Mouse (Mus musculus): ENCODE measurements at regions not wholly inside any gene's neighbourhood (a gene's known extent, or its start where the extent isn't known, plus 50 kb on each side); places are given as distances from the start of the nearest gene placed in this dataset.

DNA sequence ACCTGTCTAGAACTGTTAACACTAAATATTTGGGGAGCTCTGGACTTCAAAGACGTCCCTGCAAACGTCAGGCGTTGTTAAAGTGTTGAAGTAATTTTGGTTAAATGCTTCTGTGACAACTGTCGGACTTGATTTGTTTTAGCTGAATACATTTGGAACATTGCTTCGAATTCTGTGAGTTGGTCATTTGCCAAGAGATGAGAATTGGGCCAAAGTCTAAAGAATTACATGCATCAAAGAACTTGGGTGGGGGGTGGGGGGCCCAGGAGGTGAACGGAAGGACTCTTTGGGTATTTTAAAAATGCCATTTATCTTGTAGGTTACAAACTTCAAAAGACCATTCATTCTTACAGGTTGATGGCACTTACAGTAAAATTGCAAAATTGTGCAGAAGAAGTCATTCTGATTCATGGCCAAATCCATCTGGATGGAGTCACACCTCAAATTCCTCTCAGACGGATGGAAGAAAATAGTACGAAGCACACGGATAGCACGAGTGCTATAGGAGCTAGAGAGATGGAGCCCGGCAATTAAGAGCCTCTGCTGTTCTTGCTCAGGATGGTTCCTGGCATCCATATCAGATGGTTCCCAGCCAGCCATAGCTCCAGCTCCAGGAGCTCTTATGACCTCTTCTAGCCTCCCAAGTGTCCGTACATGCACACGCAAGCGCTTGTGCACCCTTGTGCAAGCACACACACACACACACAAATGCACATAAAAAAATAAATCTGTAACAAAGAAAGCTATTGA lies 144.5 kb upstream of the Irx5 start:
- in situ Hi-C loops (cut with MseI, MboI) = no loop called here

- in situ Hi-C loops (cut with MseI, MboI) = no loop called here
These were observed 148.3 kb upstream of the Irx5 start for GRCm38 (mm10) chr8:92209081-92209480.

DNA sequence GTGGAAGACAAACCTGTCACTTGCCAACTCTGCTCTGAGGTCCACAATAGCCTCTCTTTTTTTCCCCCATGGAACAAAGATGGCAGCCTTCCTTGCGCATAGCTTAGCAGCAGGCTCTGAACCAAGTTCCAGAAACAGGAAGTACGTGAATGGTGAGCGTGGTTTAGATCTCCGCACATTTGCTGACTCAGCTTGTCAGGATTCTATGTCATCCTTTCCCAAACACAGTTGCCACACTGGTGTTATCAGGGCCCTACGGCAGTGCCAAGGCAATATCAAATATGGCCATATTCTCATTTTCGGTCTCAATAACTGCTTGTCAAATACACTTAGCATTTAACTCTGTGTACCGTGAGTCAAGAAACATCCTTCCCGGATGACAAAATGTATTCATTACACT lies 161.8 kb upstream of the Irx5 start:
- in situ Hi-C loops (cut with MseI, MboI) = no loop called here

DNA sequence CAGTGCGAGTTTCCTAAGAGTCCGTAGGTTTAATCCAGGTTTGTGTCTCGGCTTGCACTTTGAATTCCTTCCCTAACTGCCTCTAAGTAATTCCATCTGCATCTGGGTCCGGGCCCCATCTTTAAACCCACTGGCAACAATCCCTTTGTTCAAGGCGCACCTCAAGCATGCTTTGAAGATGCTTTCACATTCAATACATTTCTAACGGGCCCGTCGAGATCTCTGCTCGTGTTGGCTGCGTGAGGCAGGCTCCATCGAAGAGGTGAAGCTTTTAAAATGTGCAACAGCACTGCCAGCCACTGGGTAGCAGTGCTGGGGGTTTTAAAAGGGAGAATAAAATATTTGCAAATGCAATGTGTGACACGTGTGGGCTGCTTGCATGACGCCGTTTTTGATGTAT lies 163.4 kb upstream of the Irx5 start:
- in situ Hi-C loops (cut with MseI, MboI) = no loop called here

DNA sequence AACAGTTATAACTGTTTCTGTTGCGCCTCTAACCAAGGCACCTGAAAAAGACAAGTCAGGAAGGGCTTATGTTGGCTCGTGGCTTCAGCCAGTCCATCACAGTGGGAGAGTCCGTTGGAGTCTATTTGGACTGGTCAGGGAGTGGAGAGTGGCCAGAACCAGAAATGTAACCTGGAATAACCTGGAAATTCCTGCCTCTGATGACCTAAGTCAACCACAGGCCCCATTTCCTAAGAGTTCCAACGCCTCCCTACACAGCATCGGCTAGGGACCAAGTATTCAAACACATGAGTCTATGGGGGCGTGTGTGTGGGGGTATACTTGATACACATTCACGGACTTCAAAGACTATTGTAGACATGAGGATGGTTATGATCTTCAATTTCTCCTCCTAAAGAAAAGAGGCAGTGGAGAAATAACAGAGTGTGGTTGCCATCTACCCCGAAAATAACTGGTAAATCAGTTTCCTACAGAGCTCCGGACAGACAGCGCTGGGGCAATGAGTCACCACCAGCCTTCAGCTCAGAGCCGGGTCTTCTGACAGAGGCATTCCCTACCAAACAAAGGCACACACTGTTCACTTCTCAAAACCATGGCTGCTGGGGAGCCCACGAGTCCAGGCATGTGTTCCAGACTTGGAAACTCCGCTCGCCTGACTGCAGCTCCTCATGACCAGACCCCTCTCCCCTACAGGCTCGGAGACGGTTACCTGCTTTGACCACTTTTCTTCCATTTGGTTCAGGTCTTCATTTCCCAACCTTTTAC lies 167.0 kb upstream of the Irx5 start:
- in situ Hi-C loops (cut with MseI, MboI) = no loop called here

- in situ Hi-C loops (cut with MseI, MboI) = no loop called here
These were observed 174.1 kb upstream of the Irx5 start for GRCm38 (mm10) chr8:92183331-92183730.

- in situ Hi-C loops (cut with MseI, MboI) = no loop called here
These were observed 176.8 kb upstream of the Irx5 start for GRCm38 (mm10) chr8:92180651-92181050.

GRCm38 (mm10) chr8:92179327-92179726 lies 178.1 kb upstream of the Irx5 start:
- in situ Hi-C loops (cut with MseI, MboI) = no loop called here

- in situ Hi-C loops (cut with MseI, MboI) = no loop called here
These were observed 181.3 kb upstream of the Irx5 start for GRCm38 (mm10) chr8:92176101-92176500.

GRCm38 (mm10) chr8:92174106-92174505 lies 183.3 kb upstream of the Irx5 start:
- in situ Hi-C loops (cut with MseI, MboI) = no loop called here

GRCm38 (mm10) chr8:92171578-92171977 lies 185.8 kb upstream of the Irx5 start:
- in situ Hi-C loops (cut with MseI, MboI) = no loop called here

GRCm38 (mm10) chr8:92167340-92167783 lies 190.1 kb upstream of the Irx5 start:
- in situ Hi-C loops (cut with MseI, MboI) = no loop called here

DNA sequence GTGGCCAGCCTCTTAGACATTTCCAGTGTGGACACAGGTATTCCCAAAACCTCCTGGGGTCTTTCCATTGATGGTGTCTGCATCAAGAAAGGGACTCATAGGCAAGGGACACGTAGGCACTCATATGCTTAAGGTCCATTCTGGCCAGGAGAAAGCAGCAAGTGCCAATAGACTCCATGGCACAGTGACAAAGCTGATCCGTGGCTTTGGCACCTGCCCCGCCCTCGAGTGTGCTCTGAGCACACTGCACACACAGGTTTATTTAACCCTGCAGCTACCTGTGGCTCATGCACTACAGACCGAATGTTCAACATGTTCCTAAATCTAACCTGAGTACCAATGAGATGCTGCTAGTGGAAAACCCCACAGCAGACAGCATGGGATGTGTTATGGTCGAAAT lies 192.1 kb upstream of the Irx5 start:
- in situ Hi-C loops (cut with MseI, MboI) = no loop called here

DNA sequence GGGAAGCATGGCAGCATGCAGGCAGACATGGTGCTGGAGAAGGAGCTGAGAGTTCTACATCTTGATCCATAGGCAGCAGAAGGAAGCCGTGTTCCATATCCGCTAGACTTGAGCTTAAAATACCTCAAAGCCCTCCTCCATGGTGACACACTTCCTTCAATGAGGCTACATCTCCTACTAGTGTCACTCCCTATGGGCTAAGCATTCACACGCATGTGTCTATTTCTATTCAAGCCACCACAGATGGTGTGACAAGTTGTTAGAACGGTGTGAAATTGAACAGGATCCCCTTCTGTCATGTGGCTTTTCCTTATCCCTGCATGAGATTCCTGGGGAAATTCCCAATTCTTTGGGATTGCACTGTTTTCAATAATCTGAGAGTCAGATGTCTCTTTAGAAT lies 192.9 kb upstream of the Irx5 start:
- in situ Hi-C loops (cut with MseI, MboI) = no loop called here

- in situ Hi-C loops (cut with MseI, MboI) = no loop called here
These were observed 196.4 kb upstream of the Irx5 start for GRCm38 (mm10) chr8:92161002-92161401.

- in situ Hi-C loops (cut with MseI, MboI) = no loop called here
These were observed 199.2 kb upstream of the Irx5 start for GRCm38 (mm10) chr8:92158219-92158618.

GRCm38 (mm10) chr8:92152478-92152877 lies 204.9 kb upstream of the Irx5 start:
- in situ Hi-C loops (cut with MseI, MboI) = no loop called here

GRCm38 (mm10) chr8:92147672-92148071 lies 209.8 kb upstream of the Irx5 start:
- in situ Hi-C loops (cut with MseI, MboI) = no loop called here

- in situ Hi-C loops (cut with MseI, MboI) = no loop called here
These were observed 220.1 kb upstream of the Irx5 start for GRCm38 (mm10) chr8:92137091-92137882.

DNA sequence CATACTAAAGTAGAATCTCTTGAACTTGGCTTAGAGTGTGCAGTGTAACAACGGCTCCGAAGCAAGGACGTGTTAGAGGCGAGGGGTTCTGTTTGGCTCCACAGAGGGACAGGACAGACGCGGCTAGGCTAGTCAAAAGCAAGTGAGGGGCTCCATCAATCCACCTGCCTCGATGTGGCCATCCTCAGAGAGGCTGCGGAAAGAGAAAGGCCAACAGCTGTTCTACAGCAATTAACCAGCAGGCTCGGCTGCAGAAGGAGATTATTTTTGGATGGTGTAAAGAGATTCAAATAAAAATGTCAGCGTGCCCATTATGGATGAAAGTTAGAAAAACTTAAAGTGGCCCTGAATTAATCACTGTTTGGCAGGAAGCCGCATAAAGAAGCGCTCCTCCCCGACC lies 221.0 kb upstream of the Irx5 start:
- in situ Hi-C loops (cut with MseI, MboI) = no loop called here

DNA sequence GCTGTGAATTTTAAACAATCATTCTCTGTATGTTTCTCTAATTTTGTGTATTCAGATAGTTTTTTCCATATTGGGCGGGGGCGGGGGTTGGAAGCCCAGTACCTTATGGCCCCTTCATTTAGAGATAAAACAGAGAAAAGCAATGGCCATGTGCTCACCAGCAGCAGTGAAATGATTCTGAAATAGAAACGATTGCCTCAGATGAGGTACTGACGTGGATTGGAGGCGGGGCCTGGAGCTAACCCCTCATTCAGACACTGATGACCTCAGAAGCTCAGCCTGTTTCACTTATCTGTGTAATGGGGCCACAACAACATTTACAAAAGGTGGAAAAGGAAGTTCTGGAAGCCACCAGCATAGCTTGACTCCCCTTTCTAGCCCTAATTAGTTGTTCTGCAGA lies 223.0 kb upstream of the Irx5 start:
- in situ Hi-C loops (cut with MseI, MboI) = no loop called here

All from mouse trophoblast stem cell (cell line).